Mouse (Mus musculus) testis, postnatal 10 days (tissue): ENCODE results near the gene Mdga2.

Experiments
- DNase-seq: peaks from one replicate; pipeline ENCODE4 v3.0.0; 2021; ENCODE audit warnings: low spot score

Mdga2 gene

DNA sequence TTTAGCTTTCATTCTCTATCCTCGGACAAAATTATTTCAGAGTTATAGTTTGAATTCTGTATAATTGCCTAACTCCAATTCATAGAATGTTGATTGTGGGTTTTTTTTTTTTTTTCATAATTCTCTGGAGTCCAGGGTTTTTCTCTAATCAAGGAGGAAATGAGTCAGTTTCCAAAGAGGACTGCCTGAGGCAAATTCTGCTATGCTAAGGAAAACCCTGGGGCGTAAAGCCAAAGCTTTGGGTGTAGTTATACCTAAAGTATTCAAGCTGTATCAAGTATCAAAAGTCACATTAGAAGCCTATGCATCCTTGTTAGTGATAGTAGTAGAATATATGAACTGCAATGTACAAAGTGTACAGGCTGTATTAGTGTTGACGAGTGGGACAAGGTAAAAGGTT, 519.6 kb downstream of the Mdga2 start:
- DNase-seq: no peak

DNA sequence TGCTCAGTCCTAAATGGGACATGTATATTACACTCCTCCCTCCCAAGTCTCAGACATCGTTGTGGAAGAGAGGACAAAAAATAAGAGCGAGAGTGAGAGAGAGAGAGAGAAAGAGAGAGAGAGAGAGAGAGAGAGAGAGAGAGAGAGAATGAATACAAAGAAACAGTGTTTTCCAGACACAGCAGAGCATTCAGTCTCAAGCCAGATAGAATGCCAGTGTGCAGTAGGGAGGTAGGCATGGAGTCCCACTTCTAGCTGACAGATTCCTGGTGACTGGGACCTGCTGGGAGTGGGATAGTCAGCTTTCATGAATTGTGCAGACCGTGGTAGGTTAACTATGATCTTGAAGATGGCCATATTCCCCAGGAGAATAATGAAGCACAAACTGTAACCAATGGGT, 542.8 kb downstream of the Mdga2 start:
- DNase-seq: no peak

DNA sequence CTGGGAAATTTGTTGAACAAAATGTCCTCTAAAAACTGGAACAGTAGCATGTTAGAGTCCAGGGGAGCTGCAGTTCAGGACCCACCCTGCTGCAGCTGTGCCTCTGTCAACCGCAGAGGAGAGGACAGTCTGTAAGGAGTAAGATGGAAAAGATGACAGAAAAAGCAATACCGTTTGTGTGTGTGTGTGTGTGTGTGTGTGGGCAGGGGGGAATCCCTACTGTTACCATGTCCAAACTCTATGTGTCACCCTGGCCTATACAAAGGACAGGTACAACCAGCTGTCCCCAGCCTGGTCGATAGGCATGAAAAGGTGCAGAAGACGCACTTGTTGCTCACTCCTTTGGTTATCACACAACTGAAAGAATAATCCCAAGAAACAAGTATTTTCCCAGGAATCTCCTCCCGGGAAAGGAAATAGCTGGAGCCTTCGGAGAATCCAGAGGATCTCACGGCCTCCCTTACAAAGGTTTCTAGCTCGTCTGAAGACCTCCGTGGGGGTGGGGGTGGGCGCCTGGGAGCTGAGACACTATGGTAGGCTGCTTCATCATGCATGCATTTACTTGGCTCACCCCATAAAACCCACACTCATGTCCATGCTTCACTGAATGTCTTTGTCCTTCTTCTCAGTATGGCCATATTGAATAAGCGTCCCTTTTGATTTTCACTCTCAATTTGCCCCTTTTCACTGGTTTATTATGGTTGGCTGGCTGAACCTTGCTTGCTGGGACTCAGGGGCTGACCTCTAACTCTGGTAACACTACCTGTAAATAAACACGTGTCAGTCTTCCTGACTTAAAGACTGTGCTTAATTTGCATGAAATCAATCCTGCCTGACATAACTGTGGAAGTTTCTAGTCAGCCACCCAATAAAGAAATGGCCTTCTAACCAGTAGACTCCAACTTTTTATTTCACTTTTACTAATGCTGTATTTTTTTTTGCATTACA, 573.5 kb downstream of the Mdga2 start:
- DNase-seq: no peak

DNA sequence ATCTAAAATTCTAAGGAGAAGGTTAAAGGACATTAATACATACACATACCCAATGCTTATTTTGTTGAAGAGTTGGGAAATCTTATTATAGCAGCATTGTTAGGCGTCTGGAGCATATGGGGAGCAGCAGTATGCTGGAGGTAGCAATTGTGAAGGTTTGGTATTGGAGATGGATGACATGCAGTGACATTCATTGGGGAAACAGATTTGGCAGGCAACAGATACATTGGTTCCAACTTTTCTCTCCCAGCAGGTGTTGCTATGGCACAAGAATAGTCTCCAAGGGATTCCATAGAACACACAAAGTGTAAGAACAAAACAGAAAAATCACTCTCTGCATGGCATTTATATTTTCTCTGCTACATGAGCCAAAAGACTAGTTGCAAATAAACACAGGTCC, 581.9 kb downstream of the Mdga2 start:
- no peak for DNase-seq

DNA sequence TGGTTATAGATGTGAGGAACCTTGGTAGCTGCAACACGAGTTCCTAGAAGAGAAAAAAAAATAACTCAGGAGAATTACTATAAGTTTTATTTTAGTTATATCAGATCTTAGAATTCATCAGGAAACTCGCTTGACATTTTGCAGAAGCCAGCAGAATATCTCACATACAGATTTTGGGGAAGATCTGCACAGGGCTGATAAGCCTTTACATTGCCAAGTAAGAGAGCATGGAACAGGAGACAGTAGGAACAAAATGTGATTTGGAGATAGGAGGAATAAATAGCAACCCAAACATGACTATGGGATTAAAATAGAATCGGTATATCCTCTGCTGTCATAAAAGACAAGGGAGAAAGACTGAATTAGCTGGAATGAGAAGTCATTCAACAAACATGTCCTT, 602.4 kb downstream of the Mdga2 start:
- DNase-seq: no peak

DNA sequence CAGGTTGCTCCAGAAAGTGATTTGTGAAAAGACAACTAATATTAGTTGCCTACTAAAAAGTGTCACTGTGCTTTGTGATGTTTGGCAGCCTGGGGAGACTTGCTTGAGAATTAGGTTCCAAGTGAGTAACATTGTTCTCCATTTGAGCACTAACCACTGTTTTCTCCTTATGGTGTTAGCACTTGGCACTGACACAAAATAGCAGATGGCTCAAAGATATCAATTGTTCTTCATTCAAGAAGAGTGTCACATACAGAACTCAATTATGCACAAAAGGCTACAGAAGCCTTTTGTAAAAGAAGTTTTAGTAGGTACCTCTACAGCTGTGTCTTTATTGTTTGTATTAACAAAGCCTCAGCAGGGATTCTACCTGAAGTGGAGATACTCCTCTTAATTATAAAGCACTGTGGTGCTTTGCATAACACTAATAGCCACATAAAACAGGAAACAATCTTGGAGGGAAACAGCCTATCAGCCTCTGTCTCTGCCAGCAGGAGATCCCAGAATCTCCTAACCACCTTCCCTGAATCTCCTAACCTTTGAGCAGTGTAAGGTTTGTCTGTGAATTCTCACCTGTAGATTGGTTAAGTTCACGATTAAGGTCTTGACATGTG, 630.6 kb downstream of the Mdga2 start:
- no peak for DNase-seq

DNA sequence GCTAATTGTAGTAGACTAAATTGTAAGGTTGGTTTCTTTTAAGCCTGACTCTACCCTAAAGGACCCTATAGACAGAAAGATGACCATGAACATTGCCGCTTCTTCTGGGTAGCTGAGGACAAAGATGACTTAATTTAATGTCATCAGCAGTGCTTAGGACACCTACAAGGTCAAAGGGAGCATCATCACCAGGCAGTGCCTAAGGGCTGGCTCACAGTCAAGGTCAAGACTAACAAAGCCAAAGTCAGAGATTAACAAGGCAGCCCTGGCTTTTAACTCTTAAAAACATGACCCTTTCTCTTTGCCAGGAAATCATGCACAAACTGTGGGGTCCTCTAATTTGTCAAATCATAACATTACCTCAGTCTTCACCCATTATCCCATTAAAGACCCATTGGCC, 657.0 kb downstream of the Mdga2 start:
- no peak for DNase-seq

DNA sequence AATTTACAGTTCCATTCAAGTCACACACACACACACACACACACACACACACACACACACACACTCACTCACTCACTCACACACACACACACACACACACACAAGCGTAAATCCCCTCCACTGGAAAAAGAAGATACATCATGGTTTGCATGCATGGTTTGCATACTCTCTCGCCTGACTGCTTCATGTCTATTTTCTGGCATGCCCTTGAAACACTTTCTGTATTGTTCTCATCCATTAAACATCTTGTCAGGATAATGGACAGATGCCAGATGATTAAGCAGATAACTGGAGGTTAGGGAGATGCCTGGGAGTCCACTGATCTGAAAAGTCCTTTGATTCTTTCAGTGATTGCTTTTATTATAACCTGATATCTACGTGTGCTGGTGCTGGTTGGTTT, 665.5 kb downstream of the Mdga2 start:
- DNase-seq: no peak

DNA sequence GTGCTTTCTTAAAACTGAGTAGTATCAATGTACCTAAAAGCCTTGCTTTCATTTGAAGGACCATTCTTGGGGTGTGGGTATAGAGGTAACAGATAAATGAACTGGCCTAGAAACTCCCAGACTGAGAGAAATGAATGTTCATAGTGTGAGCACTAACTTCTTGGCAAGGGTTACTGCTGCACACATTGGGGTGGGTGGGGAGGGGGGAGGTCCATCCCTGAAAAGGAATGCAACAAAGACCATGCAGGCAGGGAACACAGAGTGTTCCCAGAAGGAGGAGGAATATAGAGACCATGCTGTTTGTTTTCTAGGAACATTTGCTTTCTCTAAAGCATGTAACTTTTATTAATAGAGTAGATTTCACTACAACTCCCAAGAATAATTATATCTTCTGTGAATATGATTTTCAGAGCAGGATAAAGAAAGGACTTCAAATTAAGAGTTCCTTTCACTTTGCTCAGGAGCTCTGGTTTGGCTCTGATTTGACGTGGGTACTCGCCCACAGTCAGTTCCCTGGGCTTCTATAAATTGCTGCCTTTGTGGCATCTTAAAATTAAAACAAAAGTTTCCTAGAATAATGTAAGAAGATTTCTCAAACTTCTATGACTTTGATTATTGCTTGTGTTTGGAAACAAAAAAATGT, 666.0 kb downstream of the Mdga2 start:
- no peak for DNase-seq

DNA sequence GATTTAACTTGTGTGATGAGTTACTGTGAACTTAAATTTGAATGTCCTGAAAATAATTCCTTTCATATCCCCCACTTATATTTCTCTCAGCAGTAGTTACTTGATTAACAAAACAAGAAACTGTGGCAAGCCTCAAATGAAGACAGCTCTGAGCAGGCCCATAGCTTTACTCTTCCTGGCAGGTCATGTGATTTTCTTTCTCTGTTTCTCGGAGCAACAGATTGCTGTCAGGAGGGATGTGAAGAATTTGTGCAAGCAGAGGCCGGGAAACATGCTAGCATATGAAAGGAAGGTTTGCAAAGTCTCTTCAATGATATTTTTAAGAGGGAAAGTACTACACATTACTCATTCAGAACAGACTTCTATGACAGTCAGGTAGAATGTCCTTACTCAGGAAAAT, 697.4 kb downstream of the Mdga2 start:
- DNase-seq: no peak

DNA sequence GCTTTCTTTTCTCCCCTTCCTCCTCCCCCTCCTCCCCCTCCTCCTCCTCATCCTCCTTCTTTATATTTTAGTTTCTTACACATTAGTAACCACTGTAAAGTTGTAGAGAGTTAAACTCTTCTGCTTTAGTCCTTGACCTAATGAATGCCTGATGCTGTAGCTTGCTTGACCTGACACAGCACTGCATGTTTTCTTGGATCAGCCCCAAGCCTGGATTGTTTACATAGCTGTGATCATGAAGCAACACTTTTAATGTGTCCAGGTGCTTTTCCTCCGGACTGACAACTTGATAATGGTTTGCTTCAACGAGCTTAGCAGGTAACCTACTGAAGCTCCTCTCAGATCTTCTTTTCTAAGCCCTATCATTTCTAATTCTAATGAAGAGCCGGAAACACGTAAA, 723.1 kb downstream of the Mdga2 start:
- no peak for DNase-seq

DNA sequence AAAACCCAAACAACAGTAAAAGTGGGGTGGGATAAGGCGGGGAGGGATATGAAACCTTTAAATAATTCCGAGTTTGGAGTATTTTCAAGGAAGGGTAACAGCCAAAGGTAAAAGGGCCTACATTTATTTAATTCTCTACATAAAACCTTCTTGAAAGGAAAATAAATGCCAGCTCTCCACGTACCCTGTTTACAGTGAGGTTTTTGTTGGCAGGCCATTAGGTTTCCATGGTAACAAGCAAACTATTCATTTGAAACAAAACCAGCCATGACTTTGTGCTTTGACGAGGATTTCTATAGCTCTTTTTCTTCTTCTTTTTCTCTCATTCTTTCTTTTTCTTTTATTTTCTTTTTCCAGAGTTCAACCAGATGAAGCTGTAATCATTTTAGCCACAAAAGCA, 751.5 kb downstream of the Mdga2 start:
- no peak for DNase-seq

DNA sequence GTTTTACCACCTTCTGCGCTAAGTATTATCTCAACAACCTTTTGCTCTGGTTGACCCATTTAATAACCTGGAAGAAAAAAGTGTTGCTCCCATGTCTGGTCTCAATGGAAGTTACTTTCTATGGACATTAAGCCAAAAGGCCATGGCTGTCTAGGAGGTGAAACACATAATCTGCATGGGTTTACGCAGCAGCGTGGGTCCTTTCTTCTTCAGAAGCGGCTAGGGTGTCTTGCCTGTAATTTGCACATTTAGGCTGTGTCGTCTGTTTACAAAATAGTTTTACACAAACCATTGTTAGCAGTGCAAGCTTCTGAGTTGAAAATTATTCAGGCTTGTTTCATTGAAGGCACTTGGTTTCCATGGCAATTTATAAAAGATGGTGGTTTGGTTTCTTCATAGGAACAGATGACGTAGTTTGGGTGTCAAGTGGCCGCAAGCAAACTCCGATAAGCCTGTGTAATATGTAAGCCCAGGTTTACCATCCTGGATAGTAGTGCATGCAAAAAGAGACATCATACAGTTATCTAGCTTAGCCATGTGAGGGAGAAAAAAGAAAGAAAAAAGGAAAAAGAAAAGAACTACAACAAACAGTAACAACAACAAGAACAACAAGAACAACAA, 752.0 kb downstream of the Mdga2 start:
- no peak for DNase-seq

DNA sequence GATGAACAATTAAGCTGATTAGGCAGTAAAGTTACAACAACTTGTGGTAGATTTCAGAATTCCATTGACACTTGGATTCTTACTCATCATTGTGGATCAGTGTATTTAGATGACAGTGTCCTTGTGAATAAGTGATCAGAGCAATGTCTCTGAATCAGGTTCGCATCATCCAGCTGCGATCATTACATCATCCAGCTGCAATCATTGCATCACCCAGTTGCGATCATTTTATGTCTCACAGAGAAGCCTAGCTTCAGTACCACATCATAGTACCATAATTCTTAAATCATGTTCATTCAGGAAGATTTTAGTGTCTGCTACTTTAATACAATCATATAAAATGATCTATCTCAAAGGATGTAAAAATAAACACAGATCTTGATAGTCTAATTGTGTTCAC, 756.8 kb downstream of the Mdga2 start:
- DNase-seq: no peak

DNA sequence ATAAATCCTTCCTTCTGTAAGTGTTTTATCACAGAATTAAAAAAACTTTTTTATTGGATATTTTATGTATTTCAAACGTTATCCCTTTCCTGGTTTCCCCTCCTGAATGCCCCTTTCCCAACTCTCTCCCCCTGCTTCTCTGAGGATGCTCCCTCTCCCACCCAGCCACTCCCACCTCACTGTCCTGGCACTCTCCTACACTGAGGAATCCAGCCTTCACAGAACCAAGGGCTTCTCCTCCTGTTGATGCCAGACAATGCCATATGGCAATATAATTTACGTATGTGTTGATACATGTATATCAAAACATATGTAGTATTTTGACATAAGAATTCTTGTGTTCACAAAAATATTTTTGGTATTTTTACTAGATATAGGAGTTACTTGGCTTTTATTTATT, 779.0 kb downstream of the Mdga2 start:
- DNase-seq: no peak
